Mouse (Mus musculus) liver, embryonic 14 days (tissue): Measurements from ENCODE around the gene Gprin3. TPM values are rescaled to one million over a fixed set of nuclear protein-coding genes. Genes with fewer than 3 reads are reported as not detected.

ENCODE experiments used
- polyA plus RNA-seq: library from polyadenylated mRNA; depleted of rRNA; stranded (reverse); fragments of >200 nt; gene quantifications from 2 replicates; pipeline ENCODE4 v1.2.3, GENCODE M21; 2012; rRNA removed

Gprin3 gene
- polyA plus RNA-seq, result 0.02 TPM in 2 replicates

DNA sequence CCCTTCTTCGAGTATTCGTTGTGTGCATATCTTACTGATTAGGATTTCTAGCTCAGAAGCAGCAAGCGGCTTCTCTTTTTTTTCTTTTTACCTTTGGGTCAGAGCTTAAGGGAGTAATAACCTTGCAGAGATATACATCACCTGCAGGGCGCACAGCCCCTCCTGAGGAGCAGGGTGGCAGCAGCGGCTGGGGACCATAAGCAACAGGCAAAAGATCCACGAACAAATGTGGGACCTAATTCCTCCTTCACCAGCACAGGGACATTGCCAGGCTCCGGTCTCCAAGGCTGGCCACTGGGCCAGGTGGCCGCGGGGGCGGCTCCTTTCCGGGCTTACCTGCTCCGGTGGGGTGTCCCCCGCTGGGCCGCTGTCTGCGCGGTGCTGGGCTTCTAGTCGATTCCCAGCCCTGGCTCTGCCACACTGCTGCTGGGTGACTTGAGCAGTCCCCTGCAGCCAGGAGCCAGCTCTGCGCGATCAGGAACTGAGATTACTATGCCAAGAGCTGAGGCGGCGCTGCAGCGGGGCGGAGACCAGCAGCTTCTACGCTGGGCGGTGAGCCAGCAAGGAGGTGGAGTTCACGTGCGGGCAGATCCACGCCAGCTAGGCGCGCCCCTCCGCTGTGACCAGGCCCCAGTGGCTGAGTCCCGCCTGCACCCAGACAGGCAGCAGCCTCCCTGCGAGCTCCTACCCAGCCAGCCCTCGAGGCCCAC lies at the start of gene Gprin3:
Gprin3 (minus strand) TSS at position 471 of the 710 bp plus-strand sequence.

Other genes starting within 250 kb of the Gprin3 start
- gene Tigd2, start 217.4 kb downstream of the Gprin3 start, polyA plus RNA-seq, result 1.2 and 1.4 TPM in 2 replicates